11 mouse cellular contexts compared by ENCODE assay signal in the genomic region with DNA sequence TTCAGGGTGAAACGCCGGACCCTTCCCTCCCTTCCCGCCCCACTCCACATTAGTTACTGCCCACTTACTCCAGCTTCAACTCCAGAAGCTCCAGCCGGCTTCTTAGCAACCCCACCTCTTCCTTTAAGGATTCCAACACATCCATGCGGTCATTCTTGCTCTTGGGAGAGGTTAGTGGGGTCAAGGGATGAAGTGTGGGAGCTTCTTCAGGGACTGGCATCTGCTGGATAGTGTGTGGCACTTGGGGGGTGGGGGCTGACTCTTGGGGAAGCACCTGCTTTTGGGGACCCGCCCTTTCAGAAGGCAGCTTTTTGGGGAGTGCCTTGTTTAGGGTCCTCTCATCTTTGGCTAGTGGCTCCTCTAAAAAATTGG. TPM values are rescaled to one million over a fixed set of nuclear protein-coding genes. Genes with fewer than 3 reads are reported as not detected.
DNase-seq lines count a peak whose midpoint lies in the region; ATAC-seq lines count a peak whose summit lies in the region.
"Had no signal": no experiment of that assay in that cellular context is flagged by ENCODE, and none has a peak within 500 bp of the region (broad histone marks: within the 10 kb centered on the region; RNA-seq: fewer than 3 reads in every experiment).

No protein-coding gene starts in this region.

- H3K36me3 ChIP-seq in hindbrain, embryonic 13.5 days, result no peaks in the 10 kb centered on the region
- H3K36me3 ChIP-seq in hindbrain, embryonic 16.5 days (ENCODE audit: control insufficient read depth, insufficient read depth, low read length), result no peaks in the 10 kb centered on the region
- H3K36me3 ChIP-seq in embryonic facial prominence, embryonic 10.5 days (replicated peaks), result peaks cover 31% of the 10 kb centered on the region
- no peaks in the 10 kb centered on the region; the same call in 1 of the 2 replicates for H3K36me3 ChIP-seq in heart, embryonic 16.5 days (ENCODE audit: control insufficient read depth, insufficient read depth)
- H3K36me3 ChIP-seq in liver, embryonic 13.5 days, result no peaks in the 10 kb centered on the region

- DNase-seq in embryonic facial prominence, embryonic 10.5 days (ENCODE audit: low spot score), result no peak
- DNase-seq in liver, embryonic 13.5 days, result no peak
- DNase-seq in spleen, adult 12 weeks (ENCODE audit: low spot score), result no peak
- no peak for DNase-seq in embryo, embryonic 10 days (ENCODE audit: low spot score)
- DNase-seq: cerebellum, adult 18-20 months; layer of hippocampus, postnatal 36 days had no signal

- H3K27ac ChIP-seq in hindbrain, embryonic 13.5 days, result peak overlapping the region; percentile 32; the same call in 1 of the 2 replicates
- no peak overlapping the region for H3K27ac ChIP-seq in hindbrain, embryonic 16.5 days (ENCODE audit: low read depth, low read length)
- H3K27ac ChIP-seq in embryonic facial prominence, embryonic 10.5 days (replicated peaks), result peak overlapping the region; percentile 85
- H3K27ac ChIP-seq in heart, embryonic 16.5 days (ENCODE audit: low read length), result peak overlapping the region; percentile 71
- H3K27ac ChIP-seq in liver, embryonic 13.5 days, result peak overlapping the region; percentile 40; the same call in 1 of the 2 replicates

- H3K9ac ChIP-seq in hindbrain, embryonic 13.5 days, result no peak overlapping the region
- no peak overlapping the region for H3K9ac ChIP-seq in hindbrain, embryonic 16.5 days (ENCODE audit: low read depth, low read length)
- peak overlapping the region; percentile 28; the same call in 1 of the 2 replicates for H3K9ac ChIP-seq in heart, embryonic 16.5 days (ENCODE audit: low read length)
- H3K9ac ChIP-seq in liver, embryonic 13.5 days, result no peak overlapping the region

- no peaks in the 10 kb centered on the region for H3K9me3 ChIP-seq in hindbrain, embryonic 13.5 days
- no peaks in the 10 kb centered on the region for H3K9me3 ChIP-seq in hindbrain, embryonic 16.5 days (ENCODE audit: control insufficient read depth, low read length)
- H3K9me3 ChIP-seq in embryonic facial prominence, embryonic 10.5 days, result no peaks in the 10 kb centered on the region
- no peaks in the 10 kb centered on the region for H3K9me3 ChIP-seq in heart, embryonic 16.5 days (replicated peaks; ENCODE audit: control insufficient read depth, low read length)
- H3K9me3 ChIP-seq in liver, embryonic 13.5 days (replicated peaks), result no peaks in the 10 kb centered on the region
- H3K9me3 ChIP-seq: megakaryocyte, embryonic 14.5 days had no signal

- peaks cover 58% of the 10 kb centered on the region for H3K27me3 ChIP-seq in hindbrain, embryonic 13.5 days
- peaks cover 26% of the 10 kb centered on the region for H3K27me3 ChIP-seq in hindbrain, embryonic 16.5 days (replicated peaks; ENCODE audit: control insufficient read depth, insufficient read depth, low read length)
- peaks cover 46% of the 10 kb centered on the region for H3K27me3 ChIP-seq in embryonic facial prominence, embryonic 10.5 days (replicated peaks; ENCODE audit: low read depth, poor library complexity, severe bottlenecking)
- H3K27me3 ChIP-seq in heart, embryonic 16.5 days (ENCODE audit: control insufficient read depth, insufficient read depth, low read length), result no peaks in the 10 kb centered on the region
- peaks cover 50% of the 10 kb centered on the region for H3K27me3 ChIP-seq in liver, embryonic 13.5 days

- H3K4me1 ChIP-seq in hindbrain, embryonic 13.5 days (replicated peaks), result peaks cover 22% of the 10 kb centered on the region
- H3K4me1 ChIP-seq in hindbrain, embryonic 16.5 days (ENCODE audit: control insufficient read depth, insufficient read depth, low read depth, low read length), result peaks cover 12% of the 10 kb centered on the region
- H3K4me1 ChIP-seq in embryonic facial prominence, embryonic 10.5 days, result peaks cover 80% of the 10 kb centered on the region
- H3K4me1 ChIP-seq in heart, embryonic 16.5 days (ENCODE audit: control insufficient read depth, insufficient read depth, low read length), result peaks cover 32% of the 10 kb centered on the region
- peaks cover 41% of the 10 kb centered on the region for H3K4me1 ChIP-seq in liver, embryonic 13.5 days (replicated peaks)

- H3K4me3 ChIP-seq in hindbrain, embryonic 13.5 days, result no peak overlapping the region
- no peak overlapping the region for H3K4me3 ChIP-seq in hindbrain, embryonic 16.5 days (ENCODE audit: low read length)
- H3K4me3 ChIP-seq in embryonic facial prominence, embryonic 10.5 days, result peak overlapping the region; percentile 80
- H3K4me3 ChIP-seq in heart, embryonic 16.5 days (ENCODE audit: low read length), result 0 out of 2 replicates have a peak overlapping the region, but pooled peaks have one; percentile 69
- no peak overlapping the region for H3K4me3 ChIP-seq in liver, embryonic 13.5 days (replicated peaks)
- H3K4me3 ChIP-seq: megakaryocyte, embryonic 14.5 days had no signal

- peak overlapping the region; percentile 9; the same call in 1 of the 2 replicates for H3K4me2 ChIP-seq in hindbrain, embryonic 13.5 days
- H3K4me2 ChIP-seq in hindbrain, embryonic 16.5 days (ENCODE audit: low read length), result no peak overlapping the region
- H3K4me2 ChIP-seq in heart, embryonic 16.5 days (ENCODE audit: low read depth, low read length), result peak overlapping the region; percentile 81
- H3K4me2 ChIP-seq in liver, embryonic 13.5 days, result 0 out of 2 replicates have a peak overlapping the region, but pooled peaks have one; percentile 67

- 72% methylated on average over 6 of the region's 6 CpGs for WGBS in hindbrain, embryonic 13.5 days
- 72% methylated on average over 6 of the region's 6 CpGs for WGBS in hindbrain, embryonic 16.5 days
- whole genome bisulfite sequencing in embryonic facial prominence, embryonic 10.5 days, result 45% methylated on average over 6 of the region's 6 CpGs
- 66% methylated on average over 6 of the region's 6 CpGs for WGBS in heart, embryonic 16.5 days
- WGBS in liver, embryonic 13.5 days (ENCODE audit: insufficient replicate concordance), result 60% methylated on average over 6 of the region's 6 CpGs

- no peak for ATAC-seq in hindbrain, embryonic 13.5 days (ENCODE audit: low FRiP score)
- no peak for ATAC-seq in hindbrain, embryonic 16.5 days
- no peak for ATAC-seq in heart, embryonic 16.5 days (replicated peaks; ENCODE audit: extremely low read depth, insufficient read depth, low FRiP score)
- ATAC-seq in liver, embryonic 13.5 days (ENCODE audit: low read depth), result no peak
- ATAC-seq in megakaryocyte-erythroid progenitor cell, adult 5-6 weeks (replicated peaks; ENCODE audit: low FRiP score, low TSS enrichment, poor library complexity, severe bottlenecking), result no peak

RNA-seq across cellular contexts. Expression of a gene that starts 3.4 kb away (rescaled TPM):
- 15.0 and 15.5 TPM in 2 replicates for polyA plus RNA-seq in hindbrain, embryonic 13.5 days (2015; fragmentation: Nextera tagmentation; extraction: Ambion mirVana)
- polyA plus RNA-seq in hindbrain, embryonic 16.5 days (2015; fragmentation: Nextera tagmentation; extraction: Ambion mirVana), result 11.8 and 13.7 TPM in 2 replicates
- 37.1 and 38.9 TPM in 2 replicates for polyA plus RNA-seq in embryonic facial prominence, embryonic 10.5 days (2016; fragmentation: Nextera tagmentation; extraction: Ambion mirVana)
- polyA plus RNA-seq in heart, embryonic 16.5 days (2015; fragmentation: Nextera tagmentation; extraction: Ambion mirVana), result 29.5 TPM in 2 replicates
- 11.8 and 13.3 TPM in 2 replicates for polyA plus RNA-seq in liver, embryonic 13.5 days (2015; fragmentation: Nextera tagmentation; extraction: Ambion mirVana)
- not detected in 2 replicates for total RNA-seq in megakaryocyte-erythroid progenitor cell, adult 5-6 weeks (2014; fragmentation: Nextera tagmentation)
- total RNA-seq in megakaryocyte-erythroid progenitor cell, adult 5-6 weeks (2017), result 0.91 TPM in 1 of 2 replicates, not detected in the other

RNA-seq across cellular contexts. Expression of a gene that starts 12.4 kb away (rescaled TPM):
- polyA plus RNA-seq in hindbrain, embryonic 13.5 days (2015; fragmentation: Nextera tagmentation; extraction: Ambion mirVana), result 1.3 and 1.4 TPM in 2 replicates
- 1.3 and 1.5 TPM in 2 replicates for polyA plus RNA-seq in hindbrain, embryonic 16.5 days (2015; fragmentation: Nextera tagmentation; extraction: Ambion mirVana)
- polyA plus RNA-seq in embryonic facial prominence, embryonic 10.5 days (2016; fragmentation: Nextera tagmentation; extraction: Ambion mirVana), result 2.0 and 3.1 TPM in 2 replicates
- 2.7 and 3.4 TPM in 2 replicates for polyA plus RNA-seq in heart, embryonic 16.5 days (2015; fragmentation: Nextera tagmentation; extraction: Ambion mirVana)
- polyA plus RNA-seq in liver, embryonic 13.5 days (2015; fragmentation: Nextera tagmentation; extraction: Ambion mirVana), result 0.82 and 1.3 TPM in 2 replicates
- total RNA-seq in megakaryocyte-erythroid progenitor cell, adult 5-6 weeks (2014; fragmentation: Nextera tagmentation), result 0.72 TPM in 1 of 2 replicates, not detected in the other
- 1.1 TPM in 1 of 2 replicates, not detected in the other for total RNA-seq in megakaryocyte-erythroid progenitor cell, adult 5-6 weeks (2017)

RNA-seq across cellular contexts. Expression of a gene that starts 47.2 kb away (rescaled TPM):
- 35.1 and 35.5 TPM in 2 replicates for polyA plus RNA-seq in hindbrain, embryonic 13.5 days (2015; fragmentation: Nextera tagmentation; extraction: Ambion mirVana)
- 29.5 and 34.3 TPM in 2 replicates for polyA plus RNA-seq in hindbrain, embryonic 16.5 days (2015; fragmentation: Nextera tagmentation; extraction: Ambion mirVana)
- 43.8 and 44.5 TPM in 2 replicates for polyA plus RNA-seq in embryonic facial prominence, embryonic 10.5 days (2016; fragmentation: Nextera tagmentation; extraction: Ambion mirVana)
- 24.5 and 26.6 TPM in 2 replicates for polyA plus RNA-seq in heart, embryonic 16.5 days (2015; fragmentation: Nextera tagmentation; extraction: Ambion mirVana)
- polyA plus RNA-seq in liver, embryonic 13.5 days (2015; fragmentation: Nextera tagmentation; extraction: Ambion mirVana), result 13.9 and 15.9 TPM in 2 replicates
- total RNA-seq in megakaryocyte-erythroid progenitor cell, adult 5-6 weeks (2014; fragmentation: Nextera tagmentation), result 12.2 and 14.6 TPM in 2 replicates
- 10.0 and 11.7 TPM in 2 replicates for total RNA-seq in megakaryocyte-erythroid progenitor cell, adult 5-6 weeks (2017)

RNA-seq across cellular contexts. Expression of a gene that starts 51.6 kb away (rescaled TPM):
- polyA plus RNA-seq in hindbrain, embryonic 13.5 days (2015; fragmentation: Nextera tagmentation; extraction: Ambion mirVana), result 163 and 166 TPM in 2 replicates
- 107 and 120 TPM in 2 replicates for polyA plus RNA-seq in hindbrain, embryonic 16.5 days (2015; fragmentation: Nextera tagmentation; extraction: Ambion mirVana)
- 262 and 263 TPM in 2 replicates for polyA plus RNA-seq in embryonic facial prominence, embryonic 10.5 days (2016; fragmentation: Nextera tagmentation; extraction: Ambion mirVana)
- 137 and 143 TPM in 2 replicates for polyA plus RNA-seq in heart, embryonic 16.5 days (2015; fragmentation: Nextera tagmentation; extraction: Ambion mirVana)
- 98.1 and 121 TPM in 2 replicates for polyA plus RNA-seq in liver, embryonic 13.5 days (2015; fragmentation: Nextera tagmentation; extraction: Ambion mirVana)
- 266 and 395 TPM in 2 replicates for total RNA-seq in megakaryocyte-erythroid progenitor cell, adult 5-6 weeks (2014; fragmentation: Nextera tagmentation)
- total RNA-seq in megakaryocyte-erythroid progenitor cell, adult 5-6 weeks (2017), result 471 and 531 TPM in 2 replicates

RNA-seq across cellular contexts. Expression of a gene that starts 54.5 kb away (rescaled TPM):
- polyA plus RNA-seq in hindbrain, embryonic 13.5 days (2015; fragmentation: Nextera tagmentation; extraction: Ambion mirVana), result 47.5 and 47.9 TPM in 2 replicates
- polyA plus RNA-seq in hindbrain, embryonic 16.5 days (2015; fragmentation: Nextera tagmentation; extraction: Ambion mirVana), result 51.3 and 55.8 TPM in 2 replicates
- 44.9 and 48.5 TPM in 2 replicates for polyA plus RNA-seq in embryonic facial prominence, embryonic 10.5 days (2016; fragmentation: Nextera tagmentation; extraction: Ambion mirVana)
- polyA plus RNA-seq in heart, embryonic 16.5 days (2015; fragmentation: Nextera tagmentation; extraction: Ambion mirVana), result 41.7 and 47.2 TPM in 2 replicates
- 31.1 and 31.3 TPM in 2 replicates for polyA plus RNA-seq in liver, embryonic 13.5 days (2015; fragmentation: Nextera tagmentation; extraction: Ambion mirVana)
- total RNA-seq in megakaryocyte-erythroid progenitor cell, adult 5-6 weeks (2014; fragmentation: Nextera tagmentation), result 30.8 and 32.0 TPM in 2 replicates
- total RNA-seq in megakaryocyte-erythroid progenitor cell, adult 5-6 weeks (2017), result 10.5 and 16.7 TPM in 2 replicates

Comparison
In these comparisons a context has a peak if more than half of its experiments do, and no peak if none do; other contexts are left out.
1. H3K4me3 ChIP-seq: peak in embryonic facial prominence, embryonic 10.5 days (single experiment) and heart, embryonic 16.5 days (single experiment); none in hindbrain, embryonic 13.5 days (single experiment), hindbrain, embryonic 16.5 days (single experiment) and liver, embryonic 13.5 days (single experiment).